Mouse (Mus musculus) thymus, postnatal 0 days (tissue): ENCODE results near the gene Aadacl2. TPM values are rescaled to one million over a fixed set of nuclear protein-coding genes. Genes with fewer than 3 reads are reported as not detected.

Experiments used
- DNase-seq: peaks from one replicate; pipeline ENCODE4 v3.0.0-alpha.2; 2015; ENCODE audit warnings: low spot score
- polyA plus RNA-seq: library from polyadenylated mRNA; unstranded; fragments of >200 nt; fragmentation: Nextera tagmentation; extraction: Ambion mirVana; gene quantifications from 2 replicates; pipeline ENCODE4 v1.2.1, GENCODE M21; 2015

The Aadacl2 gene
- polyA plus RNA-seq = not detected in 2 replicates

- no peak for DNase-seq
These were observed at the start of gene Aadacl2 for GRCm38 (mm10) chr3:60006443-60006842. Aadacl2 (plus strand) TSS chr3:60006743.

DNA sequence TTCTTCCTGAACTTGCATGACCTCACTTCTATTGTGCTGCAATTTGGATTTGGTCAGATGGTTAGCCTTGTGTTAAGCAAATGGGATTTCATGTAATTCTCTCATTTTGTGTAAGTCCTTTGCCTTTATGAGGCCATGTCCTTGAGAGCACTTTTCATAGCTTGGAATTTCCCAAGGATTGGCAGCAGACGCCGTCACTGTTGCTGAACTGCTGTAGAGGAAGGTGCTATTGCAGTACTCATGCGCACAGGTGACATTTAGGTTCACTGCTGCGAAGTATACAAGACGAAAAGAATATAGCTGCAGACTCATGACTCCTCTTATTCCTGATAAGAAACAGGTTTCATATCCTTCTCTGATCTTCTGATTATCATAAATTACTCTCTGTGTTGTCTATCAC lies 35.7 kb upstream of the Aadacl2 start:
- no peak for DNase-seq

GRCm38 (mm10) chr3:59974591-59974990 lies 32.0 kb upstream of the Aadacl2 start:
- no peak for DNase-seq

- no peak for DNase-seq
These were observed 2.9 kb upstream of the Aadacl2 start for GRCm38 (mm10) chr3:60003622-60004021.

DNA sequence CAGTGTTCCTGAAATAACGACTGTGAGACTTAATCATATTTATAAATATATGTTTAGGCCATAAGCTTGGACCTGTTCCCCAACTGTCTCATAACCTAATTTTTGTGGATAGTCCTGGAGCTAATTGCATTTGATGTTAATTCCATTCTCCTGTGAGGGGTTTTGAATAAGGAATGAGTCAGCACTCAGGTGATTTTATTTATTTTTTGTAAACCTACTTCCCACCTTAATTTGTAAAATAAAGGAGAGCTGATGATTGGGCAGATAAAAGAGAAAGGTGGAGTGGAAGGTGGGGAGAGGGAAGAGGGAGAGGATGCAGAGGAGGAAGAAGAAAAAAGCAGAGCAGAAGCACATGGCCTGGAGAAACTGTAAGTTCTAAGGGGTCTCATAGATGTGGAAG lies 18.9 kb downstream of the Aadacl2 start, which contains the start of gene Aadac:
Gene Aadac, plus strand, starts transcription at position 301 of the 400 bp plus-strand sequence.
- DNase-seq = no peak

- DNase-seq = no peak
These were observed 25.0 kb downstream of the Aadacl2 start for GRCm38 (mm10) chr3:60031511-60031910.

- no peak for DNase-seq
These were observed 39.8 kb downstream of the Aadacl2 start for GRCm38 (mm10) chr3:60046221-60046913.

DNA sequence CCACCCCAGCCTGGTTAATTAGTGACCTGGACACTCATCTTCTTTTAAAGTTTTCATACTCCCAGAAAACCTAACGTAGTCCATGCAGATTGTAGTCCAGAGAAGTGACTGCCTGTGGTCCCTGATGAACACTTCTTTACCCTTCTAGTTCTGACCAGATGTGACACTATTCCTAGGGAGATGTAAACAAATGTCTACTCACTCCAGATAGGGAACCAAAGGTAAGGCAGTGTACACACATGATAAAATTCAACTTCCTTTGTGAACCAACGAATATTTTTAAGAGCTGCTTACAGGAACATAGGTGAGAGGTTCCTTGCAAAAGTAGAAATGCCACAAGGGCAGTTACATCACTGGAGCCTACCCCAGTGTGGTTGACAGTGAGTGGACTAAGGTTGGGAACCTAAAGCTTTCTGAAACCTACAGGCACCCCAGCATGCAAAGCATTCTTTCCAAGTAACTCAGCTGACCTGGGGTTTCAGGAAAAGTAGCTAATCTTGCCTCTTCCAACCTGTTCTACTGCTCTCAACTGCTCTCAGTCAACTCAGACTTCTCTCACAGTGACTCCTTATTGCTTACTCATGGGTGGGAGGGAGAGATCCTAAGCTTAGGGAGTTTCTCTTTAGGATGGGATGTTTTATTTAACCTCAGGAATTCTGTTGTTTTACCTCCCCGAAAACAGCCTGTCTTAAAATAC lies 46.8 kb downstream of the Aadacl2 start:
- no peak for DNase-seq

DNA sequence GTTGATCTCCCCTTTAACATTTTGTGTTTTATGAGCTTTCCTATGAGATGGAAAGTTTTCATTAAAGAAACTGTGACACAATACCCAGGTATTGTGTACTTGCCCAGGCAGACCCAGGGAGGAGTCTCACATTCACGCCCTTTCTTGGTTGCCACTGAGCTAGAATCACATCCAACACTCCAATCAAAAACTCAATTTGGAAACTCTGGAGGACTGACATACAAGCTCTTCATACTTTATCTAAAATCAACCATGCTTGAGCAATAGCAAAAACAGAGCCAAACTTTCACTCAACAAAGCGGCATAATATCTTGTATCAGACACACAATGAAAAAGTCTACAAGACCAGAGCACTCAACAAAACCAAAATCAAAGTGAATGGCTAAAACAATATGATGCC lies 47.4 kb downstream of the Aadacl2 start:
- no peak for DNase-seq

GRCm38 (mm10) chr3:60056451-60056850 lies 49.9 kb downstream of the Aadacl2 start:
- peak; percentile 25 for DNase-seq

DNA sequence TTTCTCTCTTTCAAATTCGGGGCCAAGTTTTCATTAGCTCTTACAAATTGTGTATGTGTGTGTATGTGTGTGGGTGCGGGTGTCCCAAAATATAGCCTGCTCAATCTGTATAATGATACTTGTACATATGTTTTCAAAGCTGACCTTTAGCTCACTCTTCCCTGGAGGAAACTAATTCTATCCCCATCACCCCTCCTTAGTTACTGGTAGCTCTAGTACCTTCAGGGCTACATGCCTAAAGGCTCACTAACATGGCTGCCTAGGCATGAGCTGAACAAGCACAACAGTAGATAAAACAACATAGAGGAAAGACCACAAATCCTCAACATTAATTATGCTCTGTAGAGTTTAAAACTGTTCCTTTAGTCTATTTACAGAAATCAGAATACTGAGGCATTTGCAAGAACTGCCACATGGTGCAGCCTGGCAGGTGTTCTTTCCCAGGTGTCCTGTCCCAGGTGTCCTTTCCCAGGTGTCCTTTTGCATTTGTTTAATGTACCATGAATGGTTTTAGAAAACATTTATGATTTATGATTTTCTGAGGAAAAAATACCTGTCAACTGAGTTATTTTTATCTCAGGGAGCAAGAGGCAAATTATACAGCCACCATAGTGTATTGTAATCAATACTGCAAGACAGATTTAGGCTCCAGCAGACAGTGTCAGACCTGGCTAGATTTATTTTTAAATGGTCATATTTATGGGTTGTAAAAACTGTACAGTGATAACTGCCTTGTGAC lies 50.7 kb downstream of the Aadacl2 start:
- no peak for DNase-seq

GRCm38 (mm10) chr3:60057809-60058082 lies 51.2 kb downstream of the Aadacl2 start:
- DNase-seq = no peak

Other genes starting within 250 kb of the Aadacl2 start
- not detected in 2 replicates for gene Gm8298, start 145.7 kb upstream of the Aadacl2 start, polyA plus RNA-seq
- gene C130079G13Rik, start 81.5 kb upstream of the Aadacl2 start, polyA plus RNA-seq = not detected in 2 replicates
- gene Aadac, start 19.0 kb downstream of the Aadacl2 start, polyA plus RNA-seq = 0.53 and 0.64 TPM in 2 replicates
- 0.30 and 0.34 TPM in 2 replicates for gene Sucnr1, start 75.1 kb downstream of the Aadacl2 start, polyA plus RNA-seq